Mouse (Mus musculus): ENCODE data around the gene Crb1.

DNA sequence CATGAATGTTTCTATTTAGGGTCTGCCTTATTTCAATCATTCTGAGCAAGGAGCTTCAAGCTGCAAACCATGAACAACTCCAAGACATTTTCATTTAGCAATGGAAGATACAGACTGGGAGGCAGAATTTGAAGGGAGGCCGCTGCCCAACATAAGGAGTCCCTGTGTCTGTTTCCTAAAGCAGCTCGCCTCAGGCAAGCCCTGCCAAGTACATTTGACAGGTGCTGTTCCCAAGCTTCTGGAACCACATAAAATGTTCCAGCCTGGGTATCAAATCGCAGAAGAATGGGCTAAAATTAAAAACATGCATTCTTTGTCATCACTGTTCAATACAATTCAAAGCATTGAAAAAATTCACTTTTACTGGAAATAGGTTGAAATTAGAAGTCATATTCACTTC lies 184.3 kb downstream of the Crb1 start:
- TF ChIP-seq CTCF (IDR thresholded peaks at IDR 0.05; ENCODE audit: insufficient read depth, low read length), result no peak
- TF ChIP-seq POLR2A (IDR thresholded peaks at IDR 0.05; ENCODE audit: borderline replicate concordance, extremely low read depth, low read depth, low read length), result no peak
